Mouse (Mus musculus): ENCODE results near the gene Pknox2.
A peak's percentile ranks its signal among the peaks of the same experiment; 100 is the strongest.

Gene Pknox2

GRCm38 (mm10) chr9:37099595-37099994 lies 47.6 kb downstream of the Pknox2 start:
- no peak for DNase-seq

DNA sequence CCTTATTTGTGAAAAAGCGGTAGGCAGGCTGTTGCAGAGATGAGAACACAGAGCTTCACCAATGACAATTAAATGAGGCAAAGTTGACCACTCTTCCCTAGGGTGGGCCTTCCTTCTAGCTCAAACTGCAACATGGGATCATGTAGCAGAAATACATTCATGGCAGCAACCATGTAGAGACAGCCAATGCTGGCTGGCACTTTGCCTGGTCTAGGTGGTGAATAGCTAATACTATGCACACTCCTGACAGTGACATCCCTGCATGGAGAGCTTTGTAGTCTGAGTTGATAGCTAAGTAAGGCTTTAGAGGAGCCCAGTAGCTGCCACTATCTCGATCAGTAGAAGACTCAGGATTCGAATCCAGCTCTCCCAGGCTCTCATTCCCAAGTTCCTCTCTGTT lies 48.6 kb downstream of the Pknox2 start:
- no peak for DNase-seq

DNA sequence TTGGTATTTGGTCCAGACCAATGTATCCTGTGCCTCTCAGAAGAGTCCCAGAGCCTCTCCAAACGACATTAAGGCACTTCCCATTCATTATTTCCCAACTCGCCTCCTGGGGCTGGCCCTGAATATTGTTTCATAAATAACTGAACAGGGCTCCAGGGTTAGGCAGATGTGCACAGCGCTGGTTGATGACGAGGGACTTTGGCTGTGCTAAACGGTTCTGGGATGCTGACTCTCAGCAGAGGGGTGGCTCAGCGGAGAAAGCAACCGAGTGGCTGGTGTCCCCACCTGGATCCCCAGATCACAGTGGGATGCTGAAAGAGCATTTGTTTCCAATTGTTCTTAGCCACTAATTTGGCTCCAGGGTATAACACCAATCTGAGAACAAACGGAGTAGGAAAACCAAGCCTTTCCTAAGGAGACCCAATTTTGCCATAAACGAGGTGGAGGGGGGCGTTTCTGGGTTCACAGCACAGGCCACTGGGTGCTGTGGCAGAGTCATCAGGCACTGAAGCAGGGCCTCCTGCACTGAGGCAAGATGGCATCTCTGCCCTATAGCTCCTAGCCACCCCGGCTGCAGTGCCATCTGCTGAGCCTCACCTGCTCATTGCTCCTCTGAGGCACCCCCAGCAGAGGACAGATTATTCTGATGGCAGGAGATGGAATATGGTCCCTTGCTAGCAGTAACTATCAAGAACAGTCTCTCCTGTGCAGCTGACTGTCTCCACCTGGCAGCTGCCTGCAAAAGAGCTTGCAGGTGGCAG lies 52.8 kb downstream of the Pknox2 start:
- DNase-seq: no peak

GRCm38 (mm10) chr9:37093086-37093485 lies 54.1 kb downstream of the Pknox2 start:
- peak in 1 of 2 experiments; percentile 20 for DNase-seq

GRCm38 (mm10) chr9:37089894-37090652 lies 57.1 kb downstream of the Pknox2 start:
- peak; percentile 31 to 52 for DNase-seq

DNA sequence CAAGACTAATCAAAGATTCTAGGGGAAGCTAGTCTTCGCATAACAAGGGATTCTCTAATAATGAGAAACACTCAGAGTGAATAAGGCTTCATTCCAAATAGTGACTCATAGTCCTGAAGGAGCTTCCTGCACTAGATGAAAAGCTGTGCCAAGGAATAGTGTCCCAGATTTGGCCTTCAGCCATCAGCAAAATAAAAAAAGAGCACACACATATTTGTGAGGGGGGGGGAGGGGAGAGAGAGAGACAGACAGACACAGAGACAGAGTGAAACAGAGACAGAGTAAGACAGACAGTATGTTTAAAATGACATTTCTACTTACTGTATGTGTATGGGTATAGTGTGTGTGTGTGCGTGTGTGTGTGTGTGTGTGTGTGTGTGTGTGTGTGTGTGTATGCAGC lies 61.8 kb downstream of the Pknox2 start:
- peak; percentile 24 to 46 for DNase-seq

GRCm38 (mm10) chr9:37082246-37082645 lies 65.0 kb downstream of the Pknox2 start:
- DNase-seq: peak in 1 of 2 experiments; percentile 37

- no peak for DNase-seq
These were observed 66.9 kb downstream of the Pknox2 start for GRCm38 (mm10) chr9:37080309-37080708.

GRCm38 (mm10) chr9:37077063-37077418 lies 70.2 kb downstream of the Pknox2 start:
- DNase-seq: no peak

- no peak for DNase-seq
These were observed 70.7 kb downstream of the Pknox2 start for GRCm38 (mm10) chr9:37076386-37077062.

DNA sequence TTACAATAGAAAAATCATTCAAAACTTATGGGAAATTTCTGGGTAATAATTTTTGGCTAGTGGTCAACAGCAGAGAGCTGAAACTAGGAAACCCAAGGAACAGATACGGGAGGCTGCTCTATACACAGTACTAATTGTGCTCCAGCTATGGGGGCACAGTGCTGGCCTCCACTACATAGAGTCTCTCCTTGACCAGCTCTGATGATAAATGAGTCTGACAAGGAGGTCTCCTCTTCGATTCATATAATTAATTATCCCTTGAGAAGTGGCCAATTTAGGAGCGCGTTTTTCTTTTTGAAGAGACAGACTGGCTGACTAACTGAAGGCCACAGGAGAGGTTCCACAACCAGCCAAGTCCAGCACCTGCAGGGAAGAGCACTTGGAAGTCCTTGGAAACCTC lies 71.3 kb downstream of the Pknox2 start:
- DNase-seq: no peak

DNA sequence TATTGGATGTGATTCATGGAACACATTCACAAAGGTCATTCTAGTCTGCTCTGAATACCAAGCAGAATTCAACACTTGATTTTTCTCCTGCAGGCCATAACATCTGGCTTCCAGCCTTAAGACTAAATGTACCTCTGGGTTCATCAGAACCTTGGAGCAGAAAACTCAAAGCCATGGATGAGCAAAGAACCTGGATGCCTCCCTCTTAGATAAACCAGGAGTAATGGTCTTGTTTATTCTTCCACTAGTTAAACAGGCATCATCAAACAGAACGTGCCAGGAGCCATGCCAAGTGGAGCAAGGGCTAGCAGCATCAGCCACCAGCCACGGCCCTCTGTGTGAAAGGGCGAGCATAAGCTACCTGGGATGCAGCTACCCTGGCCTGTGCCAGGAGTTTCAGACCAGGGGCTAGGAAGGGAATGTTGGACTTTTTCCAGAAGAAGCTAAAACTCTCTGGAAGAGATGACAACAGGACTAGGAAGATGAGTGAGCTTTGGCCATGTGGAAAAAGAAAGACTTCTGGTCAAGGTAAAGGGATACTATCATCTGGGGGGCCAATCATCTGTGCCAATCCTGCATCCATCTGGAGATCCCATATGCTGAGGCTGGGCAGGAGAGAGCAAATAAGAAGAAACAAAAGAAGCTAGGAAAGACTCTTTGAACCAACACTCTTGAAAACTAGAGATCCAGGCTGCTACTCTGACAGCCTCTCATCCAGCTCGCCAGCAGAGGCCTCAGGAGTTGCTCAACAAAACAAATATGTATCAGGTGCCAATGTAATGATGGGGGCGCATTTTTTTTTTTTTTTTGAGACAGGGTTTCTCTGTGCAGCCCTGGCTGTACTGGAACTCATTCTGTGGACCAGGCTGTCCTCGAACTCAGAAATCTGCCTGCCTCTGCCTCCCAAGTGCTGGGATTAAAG lies 77.6 kb downstream of the Pknox2 start:
- DNase-seq: no peak

GRCm38 (mm10) chr9:37067473-37067830 lies 79.8 kb downstream of the Pknox2 start:
- DNase-seq: no peak

GRCm38 (mm10) chr9:37066732-37067472 lies 80.3 kb downstream of the Pknox2 start:
- no peak for DNase-seq

DNA sequence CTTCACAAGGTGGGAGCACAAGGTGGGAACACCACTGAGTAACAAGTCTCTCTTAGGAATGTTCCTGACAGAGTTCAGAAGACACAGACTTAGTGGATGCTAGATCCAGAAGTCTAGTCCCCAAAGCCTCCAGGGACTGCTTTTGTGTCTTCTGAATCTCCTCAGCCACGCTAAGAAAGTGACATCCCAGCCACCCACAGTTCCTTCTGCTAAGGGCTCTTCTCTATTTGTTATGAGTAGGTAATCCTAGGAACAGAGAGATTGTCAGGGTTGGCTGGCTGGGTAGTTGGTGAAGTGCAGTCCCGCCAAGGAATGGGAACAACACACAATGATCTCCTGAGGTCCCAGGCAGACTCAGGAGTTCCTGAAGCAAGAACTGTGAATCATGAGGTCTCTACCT lies 85.6 kb downstream of the Pknox2 start:
- DNase-seq: no peak

- peak in 1 of 2 experiments; percentile 24 for DNase-seq
These were observed 92.5 kb downstream of the Pknox2 start for GRCm38 (mm10) chr9:37054703-37055102.

- DNase-seq: peak; percentile 54 to 62
These were observed 93.3 kb downstream of the Pknox2 start for GRCm38 (mm10) chr9:37053601-37054512.

DNA sequence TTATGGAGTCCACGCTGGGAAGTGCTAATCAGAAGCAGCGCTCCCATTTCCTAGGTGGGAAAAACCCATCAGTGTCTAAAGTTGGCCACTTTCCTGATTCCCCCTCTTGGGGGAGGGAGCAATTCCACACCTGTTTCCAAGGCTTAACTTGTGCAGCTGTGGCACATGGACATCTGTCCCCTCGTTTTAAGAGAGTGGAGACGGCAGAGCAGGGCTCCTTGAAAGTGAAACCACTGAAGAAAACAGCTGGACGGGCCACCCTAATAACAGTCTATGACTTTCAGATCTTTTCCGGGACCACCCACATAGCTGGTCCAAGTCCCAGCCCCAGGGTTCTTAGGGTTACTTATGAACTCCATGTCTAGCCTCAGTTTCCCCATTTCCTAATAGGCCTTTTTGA lies 94.2 kb downstream of the Pknox2 start:
- DNase-seq: peak in 1 of 2 experiments; percentile 15

GRCm38 (mm10) chr9:37051669-37052068 lies 95.5 kb downstream of the Pknox2 start:
- DNase-seq: no peak

DNA sequence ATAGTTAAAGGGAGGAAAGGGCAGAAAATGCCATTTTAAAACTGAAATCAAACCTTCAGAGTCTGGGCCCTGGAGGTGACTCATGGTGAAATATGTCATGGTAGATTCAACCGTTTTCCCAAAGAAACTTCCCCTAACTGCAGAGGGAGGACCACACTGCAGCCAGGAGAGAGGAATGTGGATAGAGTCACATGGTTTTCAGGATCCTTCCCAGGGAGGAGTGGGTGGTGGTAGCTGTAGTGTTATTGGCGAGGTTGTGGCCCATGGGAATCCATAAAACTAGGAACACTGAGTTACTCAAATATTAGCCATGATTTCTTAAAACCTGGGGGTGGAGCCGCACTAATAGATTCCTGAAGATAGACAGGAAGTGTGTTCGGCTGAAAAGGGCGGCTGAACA lies 99.7 kb downstream of the Pknox2 start:
- DNase-seq: peak in 1 of 2 experiments; percentile 10

- DNase-seq: no peak
These were observed 101.3 kb downstream of the Pknox2 start for GRCm38 (mm10) chr9:37045875-37046274.
